Mouse (Mus musculus): ENCODE results near the gene Slc25a16. TPM values are rescaled to one million over a fixed set of nuclear protein-coding genes. Genes with fewer than 3 reads are reported as not detected.

Gene Slc25a16
- polyA plus RNA-seq, 1 experiment from 2014 or later = 13.9 TPM

GRCm38 (mm10) chr10:62979667-62980038 is 59.2 kb downstream of the Slc25a16 start:
- Histone ChIP-seq H3K4me2 (ENCODE audit: low read depth, low read length) (peak overlapping the region; percentile 65), H3K9ac (ENCODE audit: low read length) (peak overlapping the region; percentile 92), H3K9me3 (replicated peaks; ENCODE audit: control insufficient read depth, low read length) (no peaks in the 10 kb centered on the region), H3K4me1 (ENCODE audit: control insufficient read depth, insufficient read depth, low read length) (peaks cover 3% of the 10 kb centered on the region; the same call in 1 of the 2 replicates), H3K27me3 (ENCODE audit: control insufficient read depth, insufficient read depth, low read length) (no peaks in the 10 kb centered on the region), H3K4me3 (replicated peaks; ENCODE audit: low read length) (peak overlapping the region; percentile 95), H3K36me3 (ENCODE audit: control insufficient read depth, insufficient read depth, low read length) (no peaks in the 10 kb centered on the region), H3K27ac (ENCODE audit: low read length) (no peak overlapping the region)
- 8% methylated on average over 10 of the region's 10 CpGs for WGBS
- ATAC-seq (ENCODE audit: insufficient read depth, low FRiP score) = no peak

GRCm38 (mm10) chr10:62980039-62980954 is 59.9 kb downstream of the Slc25a16 start, which contains the start of gene Rufy2:
Gene Rufy2, plus strand, starts transcription at chr10:62980223.
- ATAC-seq (ENCODE audit: insufficient read depth, low FRiP score) = peak; percentile 91
- H3K36me3 ChIP-seq (ENCODE audit: control insufficient read depth, insufficient read depth, low read length) = no peaks in the 10 kb centered on the region
- peak within 1 kb of the TSS; percentile 92 for H3K9ac ChIP-seq (ENCODE audit: low read length)
- whole genome bisulfite sequencing = under 1% methylated on average over 77 of the region's 77 CpGs
- peak within 1 kb of the TSS; percentile 95 for H3K4me3 ChIP-seq (replicated peaks; ENCODE audit: low read length)
- peak within 1 kb of the TSS; percentile 49; the same call in 1 of the 2 replicates for H3K27ac ChIP-seq (ENCODE audit: low read length)
- peaks cover 3% of the 10 kb centered on the region; the same call in 1 of the 2 replicates for H3K4me1 ChIP-seq (ENCODE audit: control insufficient read depth, insufficient read depth, low read length)
- H3K27me3 ChIP-seq (ENCODE audit: control insufficient read depth, insufficient read depth, low read length) = no peaks in the 10 kb centered on the region
- no peaks in the 10 kb centered on the region for H3K9me3 ChIP-seq (replicated peaks; ENCODE audit: control insufficient read depth, low read length)
- peak within 1 kb of the TSS; percentile 65 for H3K4me2 ChIP-seq (ENCODE audit: low read depth, low read length)

- ATAC-seq (ENCODE audit: insufficient read depth, low FRiP score) = no peak
- H3K4me2 ChIP-seq (ENCODE audit: low read depth, low read length) = no peak overlapping the region
- no peak overlapping the region for H3K9ac ChIP-seq (ENCODE audit: low read length)
- no peaks in the 10 kb centered on the region for H3K9me3 ChIP-seq (replicated peaks; ENCODE audit: control insufficient read depth, low read length)
- no peak overlapping the region for H3K4me3 ChIP-seq (replicated peaks; ENCODE audit: low read length)
- H3K36me3 ChIP-seq (ENCODE audit: control insufficient read depth, insufficient read depth, low read length) = no peaks in the 10 kb centered on the region
- peaks cover 3% of the 10 kb centered on the region; the same call in 1 of the 2 replicates for H3K4me1 ChIP-seq (ENCODE audit: control insufficient read depth, insufficient read depth, low read length)
- H3K27ac ChIP-seq (ENCODE audit: low read length) = no peak overlapping the region
- WGBS = 88% methylated on average over 11 of the region's 11 CpGs
- no peaks in the 10 kb centered on the region for H3K27me3 ChIP-seq (ENCODE audit: control insufficient read depth, insufficient read depth, low read length)
Observed at GRCm38 (mm10) chr10:62984072-62984471, 63.6 kb downstream of the Slc25a16 start.

GRCm38 (mm10) chr10:62984495-62984894 is 64.1 kb downstream of the Slc25a16 start:
- Histone ChIP-seq H3K4me3 (replicated peaks; ENCODE audit: low read length) (no peak overlapping the region), H3K36me3 (ENCODE audit: control insufficient read depth, insufficient read depth, low read length) (no peaks in the 10 kb centered on the region), H3K9me3 (replicated peaks; ENCODE audit: control insufficient read depth, low read length) (no peaks in the 10 kb centered on the region), H3K9ac (ENCODE audit: low read length) (no peak overlapping the region), H3K4me1 (ENCODE audit: control insufficient read depth, insufficient read depth, low read length) (peaks cover 3% of the 10 kb centered on the region; the same call in 1 of the 2 replicates), H3K27ac (ENCODE audit: low read length) (no peak overlapping the region), H3K4me2 (ENCODE audit: low read depth, low read length) (no peak overlapping the region), H3K27me3 (ENCODE audit: control insufficient read depth, insufficient read depth, low read length) (no peaks in the 10 kb centered on the region)
- 91% methylated on average over 6 of the region's 6 CpGs for WGBS
- ATAC-seq (ENCODE audit: insufficient read depth, low FRiP score) = no peak

GRCm38 (mm10) chr10:62987341-62987740 is 66.9 kb downstream of the Slc25a16 start:
- Histone ChIP-seq H3K27ac (ENCODE audit: low read length) (no peak overlapping the region), H3K4me1 (ENCODE audit: control insufficient read depth, insufficient read depth, low read length) (no peaks in the 10 kb centered on the region), H3K9ac (ENCODE audit: low read length) (no peak overlapping the region), H3K4me3 (replicated peaks; ENCODE audit: low read length) (no peak overlapping the region), H3K4me2 (ENCODE audit: low read depth, low read length) (no peak overlapping the region), H3K9me3 (replicated peaks; ENCODE audit: control insufficient read depth, low read length) (no peaks in the 10 kb centered on the region), H3K36me3 (ENCODE audit: control insufficient read depth, insufficient read depth, low read length) (0 out of 2 replicates have a peak, but pooled peaks cover 2% of the 10 kb centered on the region), H3K27me3 (ENCODE audit: control insufficient read depth, insufficient read depth, low read length) (no peaks in the 10 kb centered on the region)
- WGBS = 39% methylated on average over 3 of the region's 3 CpGs
- no peak for ATAC-seq (ENCODE audit: insufficient read depth, low FRiP score)

GRCm38 (mm10) chr10:62990636-62991035 is 70.2 kb downstream of the Slc25a16 start:
- H3K4me1 ChIP-seq (ENCODE audit: control insufficient read depth, insufficient read depth, low read length) = no peaks in the 10 kb centered on the region
- H3K4me2 ChIP-seq (ENCODE audit: low read depth, low read length) = no peak overlapping the region
- no peak overlapping the region for H3K27ac ChIP-seq (ENCODE audit: low read length)
- H3K36me3 ChIP-seq (ENCODE audit: control insufficient read depth, insufficient read depth, low read length) = 0 out of 2 replicates have a peak, but pooled peaks cover 9% of the 10 kb centered on the region
- no peaks in the 10 kb centered on the region for H3K9me3 ChIP-seq (replicated peaks; ENCODE audit: control insufficient read depth, low read length)
- no peaks in the 10 kb centered on the region for H3K27me3 ChIP-seq (ENCODE audit: control insufficient read depth, insufficient read depth, low read length)
- no peak for ATAC-seq (ENCODE audit: insufficient read depth, low FRiP score)
- H3K4me3 ChIP-seq (replicated peaks; ENCODE audit: low read length) = no peak overlapping the region
- no peak overlapping the region for H3K9ac ChIP-seq (ENCODE audit: low read length)
- 94% methylated on average over 15 of the region's 15 CpGs for WGBS

- no peak for ATAC-seq (ENCODE audit: insufficient read depth, low FRiP score)
- WGBS = 66% methylated on average over 8 of the region's 9 CpGs
- H3K4me3 ChIP-seq (replicated peaks; ENCODE audit: low read length) = no peak overlapping the region
- H3K4me1 ChIP-seq (ENCODE audit: control insufficient read depth, insufficient read depth, low read length) = no peaks in the 10 kb centered on the region
- peaks cover 13% of the 10 kb centered on the region; the same call in 1 of the 2 replicates for H3K36me3 ChIP-seq (ENCODE audit: control insufficient read depth, insufficient read depth, low read length)
- H3K9me3 ChIP-seq (replicated peaks; ENCODE audit: control insufficient read depth, low read length) = no peaks in the 10 kb centered on the region
- H3K27ac ChIP-seq (ENCODE audit: low read length) = no peak overlapping the region
- no peak overlapping the region for H3K4me2 ChIP-seq (ENCODE audit: low read depth, low read length)
- no peaks in the 10 kb centered on the region for H3K27me3 ChIP-seq (ENCODE audit: control insufficient read depth, insufficient read depth, low read length)
- H3K9ac ChIP-seq (ENCODE audit: low read length) = no peak overlapping the region
Observed at GRCm38 (mm10) chr10:62993991-62994390, 73.6 kb downstream of the Slc25a16 start.

Other genes starting within 250 kb of the Slc25a16 start
- gene Stox1, start 194.5 kb upstream of the Slc25a16 start, polyA plus RNA-seq (2015; fragmentation: Nextera tagmentation; extraction: Ambion mirVana) = 0.72 and 0.84 TPM in 2 replicates
- gene Ccar1, start 128.3 kb upstream of the Slc25a16 start, polyA plus RNA-seq (2015; fragmentation: Nextera tagmentation; extraction: Ambion mirVana) = 103 TPM in 2 replicates
- gene Tet1, start 11.6 kb upstream of the Slc25a16 start, polyA plus RNA-seq (2015; fragmentation: Nextera tagmentation; extraction: Ambion mirVana) = 15.3 and 20.5 TPM in 2 replicates
- gene Dna2, start 26.4 kb downstream of the Slc25a16 start, polyA plus RNA-seq (2015; fragmentation: Nextera tagmentation; extraction: Ambion mirVana) = 13.1 and 15.1 TPM in 2 replicates
- 21.9 TPM in 2 replicates for gene Rufy2, start 59.6 kb downstream of the Slc25a16 start, polyA plus RNA-seq (2015; fragmentation: Nextera tagmentation; extraction: Ambion mirVana)
- 84.1 and 86.5 TPM in 2 replicates for gene Hnrnph3, start 103.6 kb downstream of the Slc25a16 start, polyA plus RNA-seq (2015; fragmentation: Nextera tagmentation; extraction: Ambion mirVana)
- 5.2 and 5.9 TPM in 2 replicates for gene Pbld2, start 103.7 kb downstream of the Slc25a16 start, polyA plus RNA-seq (2015; fragmentation: Nextera tagmentation; extraction: Ambion mirVana)
- 6.1 and 6.9 TPM in 2 replicates for gene Pbld1, start 139.5 kb downstream of the Slc25a16 start, polyA plus RNA-seq (2015; fragmentation: Nextera tagmentation; extraction: Ambion mirVana)
- gene Atoh7, start 179.0 kb downstream of the Slc25a16 start, polyA plus RNA-seq (2015; fragmentation: Nextera tagmentation; extraction: Ambion mirVana) = not detected in 2 replicates